Mouse (Mus musculus) liver, postnatal 0 days (tissue): ENCODE data around the gene Olfr718-ps1.

Source experiments
- CTCF ChIP-seq: sonication (generic); IDR thresholded peaks from 2 replicates; pipeline ENCODE4 v1.5.1; 2016; ENCODE audit warnings: antibody characterized with exemption, low read depth
- EP300 ChIP-seq: IDR thresholded peaks from 2 replicates; pipeline ENCODE4 v1.6.1; 2016; ENCODE audit warnings: antibody characterized with exemption, low read depth, mild to moderate bottlenecking

DNA sequence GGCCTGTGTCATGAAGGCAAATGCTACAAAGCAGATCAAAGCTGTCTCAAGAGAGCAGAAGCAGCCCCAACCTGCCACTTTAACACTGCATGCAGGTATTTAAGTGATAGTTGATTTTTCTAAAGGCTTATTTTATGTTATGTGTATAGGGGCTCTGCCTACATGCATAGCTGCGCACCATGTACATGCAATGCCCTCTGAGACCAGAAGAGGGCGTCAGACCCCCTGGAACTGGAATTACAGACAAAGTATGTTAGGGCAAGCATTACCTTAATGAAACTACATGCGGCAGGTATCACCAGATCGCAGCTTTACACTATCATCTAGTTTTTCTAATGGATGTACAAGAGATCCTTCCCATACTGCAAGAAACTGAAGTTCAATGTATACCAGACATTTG is 62.5 kb downstream of the Olfr718-ps1 start:
- peak; percentile 76 for TF ChIP-seq CTCF
- TF ChIP-seq EP300, result no peak
